Mouse (Mus musculus) myocyte (in vitro differentiated cells): Measurements from ENCODE around the gene Tctn3.

ENCODE experiments used
- E2F4 ChIP-seq: IDR thresholded peaks from one replicate; pipeline ENCODE4 v1.6.1; 2011; ENCODE audit warnings: mild to moderate bottlenecking, control low read depth, moderate library complexity; ENCODE audit not compliant: insufficient read depth
- MAX ChIP-seq: IDR thresholded peaks from one replicate; pipeline ENCODE4 v1.6.1; 2011; ENCODE audit warnings: low read depth, mild to moderate bottlenecking, control low read depth
- POLR2A ChIP-seq: IDR thresholded peaks from one replicate; pipeline ENCODE4 v1.6.1; 2011; ENCODE audit warnings: low read depth, mild to moderate bottlenecking, control low read depth, moderate library complexity; ENCODE audit not compliant: insufficient read length
- POLR2AphosphoS2 ChIP-seq: IDR thresholded peaks from one replicate; pipeline ENCODE4 v1.6.1; 2011; ENCODE audit warnings: low read depth, control low read depth; ENCODE audit not compliant: insufficient read length
- REST ChIP-seq: IDR thresholded peaks from one replicate; pipeline ENCODE4 v1.6.1; 2011; ENCODE audit warnings: mild to moderate bottlenecking, control low read depth, moderate library complexity; ENCODE audit not compliant: insufficient read depth, insufficient read length

DNA sequence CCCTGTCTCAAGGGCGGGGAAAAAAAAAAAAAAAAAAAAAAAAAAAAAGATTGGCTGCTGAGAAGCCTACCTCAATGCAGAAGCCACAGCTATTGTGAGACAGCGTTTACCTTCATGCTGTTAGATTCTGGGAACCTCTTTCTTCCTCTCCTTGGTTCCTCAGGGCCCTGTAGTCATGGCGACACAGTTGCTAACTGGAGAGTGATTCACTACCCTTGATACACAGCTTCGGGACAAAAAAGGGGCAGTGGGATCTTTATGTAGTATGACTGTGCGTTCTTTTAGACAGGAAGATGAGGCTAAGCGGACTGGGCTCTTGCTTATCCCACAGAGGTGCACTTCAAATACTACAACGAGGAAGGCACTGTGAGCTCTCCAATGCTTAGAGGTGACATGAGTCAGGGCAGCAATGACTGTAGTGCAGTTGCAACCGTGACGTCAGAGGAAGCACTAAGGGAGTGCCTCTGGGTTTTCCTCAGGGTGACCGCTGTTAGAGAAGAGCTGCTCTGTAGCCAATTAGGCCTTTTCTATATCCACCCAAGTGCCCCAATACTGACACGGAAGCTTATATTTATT lies 27.8 kb upstream of the Tctn3 start:
- no peak for TF ChIP-seq POLR2A
- TF ChIP-seq POLR2AphosphoS2 = no peak
- TF ChIP-seq MAX = no peak
- TF ChIP-seq E2F4 = no peak
- TF ChIP-seq REST = no peak
